Mouse (Mus musculus) bone marrow, adult 2 months (tissue): ENCODE data around the gene Sirt6.
"Not testable (repeated sequence)": the region's sequence is repeated elsewhere in the genome, so short reads cannot be mapped to it uniquely, and the experiment has no call there.

Experiments
- CTCF ChIP-seq: fragments of 200-500 bp; IDR thresholded peaks from 2 replicates; pipeline ENCODE4 v1.5.1; 2011; ENCODE audit warnings: low read length, control low read depth; ENCODE audit not compliant: control insufficient read depth, insufficient read depth
- POLR2A ChIP-seq: fragments of 200-500 bp; IDR thresholded peaks from 2 replicates; pipeline ENCODE4 v1.6.1; 2011; ENCODE audit warnings: low read depth, mild to moderate bottlenecking, control low read depth, low read length, borderline replicate concordance; ENCODE audit not compliant: control insufficient read depth

DNA sequence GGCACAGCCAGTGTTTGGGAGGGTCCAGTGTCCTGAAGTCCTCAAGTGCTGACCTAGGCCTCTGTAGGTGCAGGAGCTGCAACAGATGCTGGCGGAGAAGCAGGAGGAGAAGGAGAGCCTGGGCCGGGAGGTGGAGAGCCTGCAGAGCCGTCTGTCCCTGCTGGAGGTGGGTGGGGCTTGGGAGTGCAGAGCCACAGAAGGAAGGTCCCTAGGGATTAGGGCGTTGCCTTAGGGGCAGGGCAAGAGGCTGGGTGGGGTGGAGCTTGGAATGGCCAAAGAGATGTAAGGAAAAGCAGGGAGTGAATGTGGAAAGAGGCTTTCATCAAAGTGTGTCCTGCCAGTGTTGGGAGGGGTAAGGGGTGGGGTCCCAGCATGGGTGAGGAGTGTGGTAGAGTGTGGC lies 13.2 kb upstream of the Sirt6 start:
- TF ChIP-seq POLR2A, CTCF: not testable (repeated sequence)
